Mouse (Mus musculus) adrenal gland, postnatal 25 days (tissue): ENCODE data around the gene Rtn4. TPM values are rescaled to one million over a fixed set of nuclear protein-coding genes. Genes with fewer than 3 reads are reported as not detected.
"Not testable (repeated sequence)": the region's sequence is repeated elsewhere in the genome, so short reads cannot be mapped to it uniquely, and the experiment has no call there.

Source experiments
- DNase-seq: peaks from one replicate; pipeline ENCODE4 v3.0.0; 2021; ENCODE audit warnings: mixed read lengths
- total RNA-seq: library from RNA; stranded (reverse); gene quantifications from 2 replicates; pipeline ENCODE4 v1.2.3, GENCODE M21; 2021

The Rtn4 gene
- total RNA-seq, 1 experiment from 2014 or later, result 481 TPM

GRCm38 (mm10) chr11:29714114-29714513, 21.4 kb downstream of the Rtn4 start:
- DNase-seq, result no peak

GRCm38 (mm10) chr11:29714789-29715188, 22.0 kb downstream of the Rtn4 start:
- DNase-seq, result no peak

GRCm38 (mm10) chr11:29715499-29715898, 22.8 kb downstream of the Rtn4 start:
- no peak for DNase-seq

DNA sequence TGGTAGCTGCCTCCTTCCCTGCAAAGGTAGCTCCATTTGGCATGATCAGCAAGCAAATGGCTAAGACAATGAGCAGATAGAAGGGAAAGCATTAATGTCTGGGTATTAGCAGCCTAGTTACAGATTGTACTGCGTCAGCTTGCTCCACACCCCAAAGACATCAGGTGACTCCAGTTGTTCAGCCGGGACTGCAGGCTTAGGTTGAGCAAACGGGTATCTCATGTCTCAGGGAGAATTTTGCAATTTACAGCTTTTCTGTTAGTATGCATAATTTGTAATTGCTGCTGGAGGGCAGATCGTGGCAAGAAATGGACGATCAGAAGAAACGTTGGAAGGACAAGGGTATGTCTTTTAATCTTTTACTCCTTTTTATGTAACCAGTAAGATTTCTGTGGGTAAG, 25.8 kb downstream of the Rtn4 start:
- no peak for DNase-seq

DNA sequence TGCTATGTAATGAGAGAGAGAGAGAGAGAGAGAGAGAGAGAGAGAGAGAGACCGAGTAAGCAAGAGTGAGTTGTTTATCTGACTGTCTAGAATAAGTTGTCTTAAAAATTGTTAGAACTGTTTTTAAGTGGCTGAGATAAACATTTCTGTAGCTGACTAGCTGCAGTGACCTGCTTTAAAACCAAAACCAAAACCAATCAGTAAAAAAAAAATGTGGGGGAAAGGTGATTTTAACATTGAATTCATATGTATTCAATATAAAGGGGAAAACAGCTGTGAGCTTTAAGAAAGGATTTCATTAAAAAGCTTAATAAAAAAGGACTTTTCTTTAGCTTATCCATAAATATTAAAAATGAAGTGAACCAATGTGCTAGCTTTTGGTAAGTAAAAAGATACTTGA, 26.9 kb downstream of the Rtn4 start:
- no peak for DNase-seq

GRCm38 (mm10) chr11:29724213-29724612, 31.5 kb downstream of the Rtn4 start:
- no peak for DNase-seq

DNA sequence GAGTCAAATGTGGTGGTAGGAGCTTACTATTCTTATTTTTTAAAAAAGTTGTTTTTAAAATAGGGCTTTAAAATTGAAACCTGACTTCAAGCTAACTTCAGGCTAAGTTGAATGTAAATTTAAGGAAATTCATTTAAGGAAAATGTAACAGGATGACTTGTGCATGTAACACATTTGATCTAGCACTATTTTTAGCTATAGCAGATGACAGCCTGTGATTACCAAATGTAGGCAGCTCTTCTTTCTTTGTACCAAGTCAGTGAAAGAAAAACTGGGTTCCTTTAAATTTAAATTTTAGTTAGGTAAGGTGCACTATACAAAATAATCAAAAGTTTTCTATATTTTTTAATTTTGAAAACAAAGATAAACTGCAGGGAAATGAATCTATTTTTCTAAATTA, 32.4 kb downstream of the Rtn4 start:
- DNase-seq, result no peak

- no peak for DNase-seq
Observed at GRCm38 (mm10) chr11:29725610-29726009, 32.9 kb downstream of the Rtn4 start.

DNA sequence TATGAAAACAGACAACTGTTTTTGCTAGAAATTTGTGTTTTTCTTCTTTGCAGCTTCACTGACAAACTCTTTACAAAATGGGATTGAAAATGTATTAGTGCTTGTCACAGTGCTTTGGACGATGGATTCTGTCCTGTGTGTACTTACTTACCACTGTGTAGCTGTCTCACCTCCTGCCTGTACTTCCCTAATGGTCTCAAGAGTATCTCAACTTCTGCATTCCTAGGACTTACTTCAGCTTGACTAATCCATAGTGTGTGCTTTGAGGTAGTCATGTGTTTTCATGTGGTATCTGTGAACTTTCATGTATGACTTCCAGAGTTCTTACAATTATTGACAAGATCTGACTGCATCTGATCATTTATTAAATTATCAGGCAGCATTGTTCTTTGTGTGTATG, 35.2 kb downstream of the Rtn4 start:
- no peak for DNase-seq

DNA sequence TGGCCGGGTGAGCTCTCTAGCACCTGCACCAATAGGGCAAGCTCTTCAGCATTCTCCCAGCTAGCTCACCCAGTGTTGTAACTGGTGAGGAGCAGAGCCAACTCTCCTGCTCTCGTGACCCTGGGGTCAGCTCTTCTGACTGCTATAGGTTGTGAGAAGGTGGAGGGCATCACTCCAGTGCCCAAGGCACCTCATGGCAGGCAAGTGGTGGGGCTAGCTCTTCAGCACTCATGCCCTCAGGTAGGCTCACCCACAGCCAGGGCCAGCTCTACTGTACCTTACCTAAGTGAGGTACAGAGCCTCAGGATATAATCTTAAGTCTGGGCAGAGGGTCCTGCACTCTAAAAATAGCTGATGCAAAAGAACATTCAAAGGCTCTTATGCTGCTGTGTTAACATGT, 47.0 kb downstream of the Rtn4 start:
- no peak for DNase-seq

DNA sequence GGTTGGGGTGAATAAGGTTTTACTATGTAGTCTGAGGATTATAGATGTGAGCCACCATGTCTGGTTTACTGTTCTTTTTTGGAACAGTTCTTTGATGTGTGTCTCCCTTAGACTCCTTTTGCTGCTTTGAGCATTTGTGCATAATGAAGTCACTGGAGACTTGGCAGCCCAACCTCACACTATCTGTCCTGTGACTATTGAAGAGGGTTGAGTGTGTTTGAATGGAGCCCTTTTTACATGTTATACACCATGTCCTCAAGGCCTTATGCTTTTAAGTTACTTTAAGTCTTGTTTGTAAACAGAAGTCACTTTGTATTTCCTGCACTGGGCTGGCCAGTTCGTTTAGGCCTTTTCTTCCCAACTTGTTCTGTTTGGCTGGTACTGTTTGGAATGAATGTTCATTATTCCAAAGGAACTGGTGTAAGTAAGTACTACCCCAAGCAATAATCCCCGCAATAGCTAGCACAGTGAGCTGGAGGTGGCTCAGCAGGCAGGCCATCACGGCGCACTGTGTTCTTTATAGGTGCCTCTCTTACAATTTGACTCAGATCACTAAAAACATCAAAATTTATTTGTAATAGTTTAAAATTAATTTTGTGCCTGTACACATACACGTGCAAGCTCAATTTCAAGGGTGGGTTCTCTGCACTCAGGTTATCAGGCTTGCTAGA, 52.1 kb downstream of the Rtn4 start:
- no peak for DNase-seq

DNA sequence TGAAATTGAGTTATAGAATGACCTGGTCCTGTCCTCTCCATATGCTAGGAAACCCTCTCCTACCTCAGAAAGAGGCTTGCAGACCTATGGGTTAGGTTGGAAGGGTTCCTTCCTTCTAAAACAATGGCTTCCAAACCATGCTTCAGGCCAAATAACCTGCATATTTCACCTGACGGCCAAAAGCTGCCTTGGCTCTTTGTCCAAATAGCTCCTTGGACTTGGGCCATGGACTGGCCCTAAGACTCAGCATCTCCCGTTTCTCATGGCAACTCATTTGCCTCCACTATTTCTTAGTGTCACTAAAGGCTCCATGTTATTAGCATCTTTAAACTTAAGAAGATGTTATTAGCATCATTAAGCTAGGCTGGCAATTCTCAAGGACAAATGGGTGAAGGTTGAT, 52.8 kb downstream of the Rtn4 start:
- DNase-seq, result no peak

GRCm38 (mm10) chr11:29746203-29746602, 53.5 kb downstream of the Rtn4 start:
- no peak for DNase-seq

DNA sequence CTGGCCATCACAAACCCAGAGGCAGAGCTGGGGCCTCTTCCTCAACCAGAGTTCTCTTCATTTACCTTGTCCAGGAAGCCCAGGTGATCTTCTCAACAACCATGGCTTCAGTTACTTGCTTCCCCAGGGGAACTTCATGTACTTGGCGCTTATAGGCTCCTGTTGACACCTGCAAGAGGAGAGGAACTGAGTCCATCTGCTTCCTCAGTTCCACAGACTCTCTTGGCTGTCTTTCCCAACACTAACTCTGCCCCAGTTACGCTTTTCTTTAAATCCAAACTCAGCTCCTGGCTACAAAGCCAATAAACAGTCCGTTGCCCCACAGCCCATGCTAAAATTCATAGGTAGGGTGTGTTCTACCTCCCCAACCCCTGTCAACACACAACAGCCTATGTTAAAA, 54.6 kb downstream of the Rtn4 start:
- DNase-seq, result no peak

GRCm38 (mm10) chr11:29747881-29748280, 55.1 kb downstream of the Rtn4 start:
- DNase-seq, result no peak

- DNase-seq, result no peak
Observed at GRCm38 (mm10) chr11:29748750-29749467, 56.2 kb downstream of the Rtn4 start.

DNA sequence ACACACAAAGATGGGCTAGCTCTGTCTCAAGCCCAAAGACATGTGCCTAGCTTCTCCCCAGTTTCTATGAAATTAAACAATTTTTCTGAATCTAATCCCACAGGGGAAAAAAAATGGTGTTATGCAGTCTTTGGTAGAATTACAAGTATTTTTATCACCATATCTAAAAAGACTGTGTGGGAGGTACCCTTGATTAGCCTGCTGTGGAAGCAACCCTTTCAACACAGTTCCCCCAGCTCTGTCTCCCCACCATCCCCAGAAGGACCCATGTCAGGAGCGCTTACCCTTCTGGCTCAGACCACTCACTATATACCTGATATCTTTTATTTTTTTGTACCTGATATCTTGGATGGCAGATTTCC, 56.7 kb downstream of the Rtn4 start:
- DNase-seq, result no peak

- DNase-seq, result no peak
Observed at GRCm38 (mm10) chr11:29751013-29751412, 58.3 kb downstream of the Rtn4 start.

GRCm38 (mm10) chr11:29751648-29752611, 59.2 kb downstream of the Rtn4 start:
- DNase-seq, result no peak

- DNase-seq, result not testable (repeated sequence)
Observed at GRCm38 (mm10) chr11:29756007-29756406, 63.3 kb downstream of the Rtn4 start.

- no peak for DNase-seq
Observed at GRCm38 (mm10) chr11:29758617-29759016, 65.9 kb downstream of the Rtn4 start.

- no peak for DNase-seq
Observed at GRCm38 (mm10) chr11:29761387-29761786, 68.6 kb downstream of the Rtn4 start.

- no peak for DNase-seq
Observed at GRCm38 (mm10) chr11:29762768-29763167, 70.0 kb downstream of the Rtn4 start.
